Mouse (Mus musculus) embryonic fibroblast, embryonic 13.5 days (primary cell): ENCODE results near the gene Khsrp. TPM values are rescaled to one million over a fixed set of nuclear protein-coding genes. Genes with fewer than 3 reads are reported as not detected.
"Not testable (repeated sequence)": the region's sequence is repeated elsewhere in the genome, so short reads cannot be mapped to it uniquely, and the experiment has no call there.

ENCODE experiments used
- H3K27ac ChIP-seq: 2 replicates; pipeline ENCODE4 v1.5.1; 2012; ENCODE audit warnings: low read length, control low read depth, inconsistent platforms; ENCODE audit not compliant: insufficient read depth
- H3K4me1 ChIP-seq: 2 replicates; pipeline ENCODE4 v1.6.1; 2011; ENCODE audit warnings: low read length; ENCODE audit not compliant: control insufficient read depth, insufficient read depth
- H3K4me3 ChIP-seq: 2 replicates; pipeline ENCODE4 v1.5.1; 2011; ENCODE audit warnings: mild to moderate bottlenecking, control low read depth, low read length; ENCODE audit not compliant: insufficient read depth
- CTCF ChIP-seq: IDR thresholded peaks from 2 replicates; pipeline ENCODE4 v1.5.1; 2011; ENCODE audit warnings: mild to moderate bottlenecking, control low read depth, low read length, moderate library complexity, borderline replicate concordance; ENCODE audit not compliant: insufficient read depth
- POLR2A ChIP-seq: IDR thresholded peaks from 2 replicates; pipeline ENCODE4 v1.6.1; 2011; ENCODE audit warnings: low read depth, mild to moderate bottlenecking, control low read depth, low read length, moderate library complexity
- polyA plus RNA-seq: library from polyadenylated mRNA; stranded (reverse); fragments of >200 nt; gene quantifications from 2 replicates; pipeline ENCODE4 v1.2.4, GENCODE M21; 2011; ENCODE audit warnings: low read depth; ENCODE audit not compliant: missing spikeins, insufficient read length

Khsrp gene
- polyA plus RNA-seq, 1 experiment = 82.4 TPM

- H3K4me1 ChIP-seq = no peaks in the 10 kb centered on the region
- no peak overlapping the region for H3K4me3 ChIP-seq
- TF ChIP-seq CTCF (no peak), POLR2A (no peak)
- H3K27ac ChIP-seq = no peak overlapping the region
Observed at GRCm38 (mm10) chr17:57061069-57061468, 29.7 kb upstream of the Khsrp start.

DNA sequence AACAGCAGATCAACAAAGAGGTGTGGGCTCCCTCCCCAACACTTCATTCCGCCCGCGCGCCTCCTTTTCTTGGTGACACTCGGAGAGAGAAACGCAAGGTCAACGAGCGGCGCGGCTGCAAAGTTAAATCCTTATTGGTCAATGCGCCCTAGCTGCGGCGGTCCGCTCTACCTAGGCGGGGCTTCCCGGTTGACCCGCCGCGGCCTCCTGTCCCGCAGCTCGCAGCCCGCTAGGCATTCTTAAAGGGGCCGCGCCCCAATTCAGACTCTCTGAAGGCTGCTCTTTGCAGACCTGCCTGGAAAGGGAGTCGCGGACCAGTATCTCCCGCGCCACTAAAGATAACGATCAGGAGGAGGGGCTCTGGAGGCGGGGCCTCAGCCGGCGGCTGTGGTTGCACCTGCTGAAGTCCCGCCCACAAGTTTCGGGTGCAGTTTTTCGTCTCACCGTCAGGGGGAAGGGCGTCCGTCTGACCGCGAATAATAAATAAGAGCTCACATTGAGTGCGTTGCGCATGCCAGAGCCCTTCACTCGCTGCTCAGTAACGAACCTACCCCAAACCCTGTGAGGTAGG lies 29.0 kb upstream of the Khsrp start:
- Histone ChIP-seq H3K4me1 (no peaks in the 10 kb centered on the region), H3K4me3 (peak overlapping the region; percentile 80), H3K27ac (no peak overlapping the region)
- TF ChIP-seq POLR2A (no peak), CTCF (no peak)

DNA sequence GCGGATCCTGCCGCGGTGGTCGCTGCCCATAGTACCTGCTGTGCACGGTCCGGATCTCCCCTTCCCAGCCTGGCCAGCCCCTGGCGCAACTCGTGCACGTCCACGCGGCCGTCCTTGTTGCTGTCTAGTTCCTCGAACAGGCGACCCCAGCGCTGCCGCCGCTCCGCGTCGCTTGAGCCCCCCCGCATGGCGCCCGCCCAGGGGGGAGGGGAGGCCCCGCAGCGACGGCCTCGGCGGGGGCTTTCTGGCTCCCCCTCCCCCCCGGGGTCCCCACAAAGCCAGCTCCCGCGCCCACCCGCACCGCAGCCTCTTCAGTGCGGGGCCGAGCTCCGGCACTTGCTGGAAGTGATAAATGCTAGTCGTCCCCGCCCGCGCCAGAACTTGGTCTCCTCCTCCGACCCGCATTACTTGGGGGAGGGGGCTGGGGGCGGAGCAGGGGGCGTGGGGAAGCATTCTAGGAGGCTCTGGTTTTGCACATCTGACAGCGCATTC lies 28.2 kb upstream of the Khsrp start, which contains the start of gene Slc25a23:
Gene Slc25a23 (minus strand): TSS at position 378 of the 492 bp plus-strand sequence.
- Histone ChIP-seq H3K4me3 (peak within 1 kb of the TSS; percentile 80), H3K4me1 (no peaks in the 10 kb centered on the region), H3K27ac (no peak within 1 kb of the TSS)
- no peak for TF ChIP-seq POLR2A

- no peaks in the 10 kb centered on the region for H3K4me1 ChIP-seq
- peak within 1 kb of the TSS; percentile 80 for H3K4me3 ChIP-seq
- TF ChIP-seq POLR2A (no peak), CTCF (no peak)
- no peak within 1 kb of the TSS for H3K27ac ChIP-seq
Observed at GRCm38 (mm10) chr17:57058891-57059485, 27.7 kb upstream of the Khsrp start, which contains the start of gene Crb3. Gene Crb3 (plus strand): TSS chr17:57059105.

GRCm38 (mm10) chr17:57056246-57056645 lies 24.9 kb upstream of the Khsrp start:
- Histone ChIP-seq H3K27ac (no peak overlapping the region), H3K4me1 (no peaks in the 10 kb centered on the region), H3K4me3 (no peak overlapping the region)
- TF ChIP-seq CTCF (no peak), POLR2A (no peak)

DNA sequence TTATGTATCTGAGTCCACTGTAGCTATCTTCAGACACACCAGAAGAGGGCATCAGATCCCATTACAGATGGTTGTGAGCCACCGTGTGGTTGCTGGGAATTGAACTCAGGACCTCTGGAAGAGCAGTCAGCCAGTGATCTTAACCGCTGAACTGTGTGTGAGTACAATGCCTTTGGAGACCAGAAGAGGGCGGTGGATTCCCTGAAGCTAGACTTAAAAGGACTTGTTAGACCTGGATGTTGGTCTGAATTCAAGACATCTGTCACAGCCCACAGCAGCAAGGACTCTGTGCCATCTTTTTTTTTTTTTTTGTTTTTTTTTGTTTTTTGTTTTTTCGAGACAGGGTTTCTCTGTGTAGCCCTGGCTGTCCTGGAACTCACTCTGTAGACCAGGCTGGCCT lies 20.4 kb upstream of the Khsrp start:
- H3K27ac ChIP-seq, H3K4me3 ChIP-seq, H3K4me1 ChIP-seq: not testable (repeated sequence)

- Histone ChIP-seq H3K4me1 (no peaks in the 10 kb centered on the region), H3K4me3 (no peak overlapping the region), H3K27ac (no peak overlapping the region)
- TF ChIP-seq CTCF (no peak), POLR2A (no peak)
Observed at GRCm38 (mm10) chr17:57048816-57049215, 17.5 kb upstream of the Khsrp start.

DNA sequence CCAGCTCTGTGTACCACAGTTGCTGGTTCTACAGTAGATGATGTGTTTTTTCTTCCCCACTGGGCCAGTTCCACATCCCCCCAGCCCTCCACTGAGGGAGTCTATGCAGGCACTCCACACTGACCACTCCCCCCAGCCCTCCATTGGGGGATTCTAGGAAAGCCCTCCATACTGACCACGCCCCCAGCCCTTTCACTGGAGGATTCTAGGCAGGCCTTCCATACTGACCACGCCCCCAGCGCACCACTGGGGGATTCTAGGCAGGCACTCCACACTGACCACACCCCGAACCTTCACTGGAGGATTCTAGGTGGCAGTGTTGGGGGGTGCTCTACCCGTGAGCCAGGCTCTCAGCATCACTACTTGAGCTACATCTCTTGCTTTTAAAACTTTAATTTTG lies 16.1 kb upstream of the Khsrp start:
- no peak overlapping the region for H3K4me3 ChIP-seq
- no peak for TF ChIP-seq POLR2A
- TF ChIP-seq CTCF = no peak
- no peak overlapping the region for H3K27ac ChIP-seq
- H3K4me1 ChIP-seq = no peaks in the 10 kb centered on the region

DNA sequence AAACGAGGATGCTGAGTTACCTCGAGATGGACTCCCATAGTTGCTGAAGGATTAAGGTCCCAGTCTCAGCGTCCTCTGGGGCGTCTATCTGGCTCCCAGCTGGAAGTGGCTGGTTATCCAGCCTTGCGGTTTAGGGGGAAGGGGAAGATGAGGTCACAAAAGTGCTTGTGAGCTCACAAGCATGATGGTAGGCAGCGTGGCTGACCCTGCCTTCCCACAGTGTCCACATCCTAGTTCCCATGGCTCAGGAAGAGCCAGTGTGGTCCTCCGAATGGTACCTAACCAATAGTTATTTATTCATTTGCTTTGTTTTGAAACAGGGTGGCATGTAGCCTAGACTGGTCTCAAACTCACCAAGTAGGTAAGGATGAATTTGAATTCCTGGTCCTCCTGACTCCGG lies 10.2 kb upstream of the Khsrp start, which contains the start of gene Slc25a41:
Gene Slc25a41 (minus strand): TSS at position 101 of the 400 bp plus-strand sequence.
- H3K4me3 ChIP-seq = no peak within 1 kb of the TSS
- no peak within 1 kb of the TSS for H3K27ac ChIP-seq
- TF ChIP-seq CTCF (no peak), POLR2A (no peak)
- H3K4me1 ChIP-seq = no peaks in the 10 kb centered on the region

GRCm38 (mm10) chr17:57038978-57039377 lies 7.7 kb upstream of the Khsrp start:
- Histone ChIP-seq H3K4me3 (no peak overlapping the region), H3K27ac (no peak overlapping the region), H3K4me1 (no peaks in the 10 kb centered on the region)
- no peak for TF ChIP-seq POLR2A
- no peak for TF ChIP-seq CTCF

DNA sequence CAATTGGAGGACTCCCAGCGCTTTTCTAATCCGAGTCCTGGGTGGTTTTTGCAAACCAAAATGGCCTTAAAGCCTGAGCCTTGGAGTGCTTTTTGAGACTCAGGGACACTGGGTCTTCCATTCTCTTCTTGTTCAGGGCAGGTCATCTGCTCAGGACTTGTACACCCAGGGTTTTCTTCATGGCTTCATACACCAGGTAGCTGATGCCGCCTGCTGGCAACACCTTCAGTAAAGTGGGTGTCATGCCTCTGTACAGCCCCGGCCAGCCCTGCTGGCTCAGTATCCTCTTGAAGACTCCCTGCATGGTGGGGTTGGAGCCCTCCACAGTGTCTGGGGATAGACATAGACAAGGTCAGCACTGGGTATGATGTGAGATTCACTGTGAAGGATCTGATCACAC lies 1.5 kb upstream of the Khsrp start:
- TF ChIP-seq POLR2A = peak; percentile 31; the same call in 1 of the 2 replicates
- TF ChIP-seq CTCF = no peak
- H3K4me3 ChIP-seq = no peak overlapping the region
- H3K4me1 ChIP-seq = peaks cover 2% of the 10 kb centered on the region; the same call in 1 of the 2 replicates
- H3K27ac ChIP-seq = no peak overlapping the region
